Mouse (Mus musculus) MEL (cell line): ENCODE results near the gene Klhl42. TPM values are rescaled to one million over a fixed set of nuclear protein-coding genes. Genes with fewer than 3 reads are reported as not detected.

Experiments used
- DNase-seq: peaks from one replicate; pipeline ENCODE4 v3.0.0; 2011; ENCODE audit warnings: low read depth, low spot score
- H3K27ac ChIP-seq: 2 replicates; pipeline ENCODE4 v1.5.1; 2012; ENCODE audit warnings: low read depth, mild to moderate bottlenecking, control low read depth, low read length, moderate library complexity; ENCODE audit not compliant: control insufficient read depth
- H3K27me3 ChIP-seq, 2 experiments: fragments of 150-350 bp in 1 of 2; sonication (generic) in 1 of 2; 2 replicates each; pipeline ENCODE4 v1.6.1; 2012; ENCODE audit warnings: low read length in 2 of 2, mild to moderate bottlenecking in 2 of 2, improper control_type of control experiment in 1 of 2, moderate library complexity in 1 of 2; ENCODE audit not compliant: insufficient read depth in 2 of 2, control insufficient read depth in 1 of 2
- H3K36me3 ChIP-seq, 2 experiments: 2 replicates each; pipeline ENCODE4 v1.6.1; 2012 to 2014; ENCODE audit warnings: low read length in 2 of 2, improper control_type of control experiment in 1 of 2, inconsistent platforms in 1 of 2, mild to moderate bottlenecking in 1 of 2; ENCODE audit not compliant: insufficient read depth in 2 of 2, control insufficient read depth in 1 of 2
- H3K4me1 ChIP-seq, 2 experiments: fragments of 150-350 bp in 1 of 2; sonication (generic) in 1 of 2; 2 replicates each; pipeline ENCODE4 v1.6.1; 2012; ENCODE audit warnings: low read length in 2 of 2, improper control_type of control experiment in 1 of 2, mild to moderate bottlenecking in 1 of 2; ENCODE audit not compliant: insufficient read depth in 2 of 2, control insufficient read depth in 1 of 2
- H3K4me3 ChIP-seq, 2 experiments: fragments of 150-350 bp in 1 of 2; sonication (generic) in 1 of 2; 2 replicates each; pipeline ENCODE4 v1.5.1; 2012; ENCODE audit warnings: low read depth in 2 of 2, low read length in 2 of 2, mild to moderate bottlenecking in 2 of 2, moderate library complexity in 2 of 2, control low read depth in 1 of 2, improper control_type of control experiment in 1 of 2; ENCODE audit not compliant: control insufficient read depth in 1 of 2, insufficient read depth in 1 of 2
- H3K79me2 ChIP-seq: 2 replicates; pipeline ENCODE4 v1.6.1; 2012; ENCODE audit warnings: mild to moderate bottlenecking, low read length, moderate library complexity; ENCODE audit not compliant: control insufficient read depth, poor library complexity, insufficient read depth
- H3K9ac ChIP-seq: 2 replicates; pipeline ENCODE4 v1.6.1; 2012; ENCODE audit warnings: low read depth, mild to moderate bottlenecking, control low read depth, low read length, moderate library complexity; ENCODE audit not compliant: control insufficient read depth, poor library complexity, severe bottlenecking
- H3K9me3 ChIP-seq: fragments of 150-350 bp; sonication (generic); replicated peaks from 2 replicates; pipeline ENCODE4 v1.6.1; 2012; ENCODE audit warnings: mild to moderate bottlenecking, low read length, improper control_type of control experiment, moderate library complexity; ENCODE audit not compliant: insufficient read depth
- BHLHE40 ChIP-seq: IDR thresholded peaks from 2 replicates; pipeline ENCODE4 v1.6.1; 2012; ENCODE audit warnings: low read depth, mild to moderate bottlenecking, inconsistent platforms, low read length, improper control_type of control experiment, borderline replicate concordance
- CHD1 ChIP-seq: IDR thresholded peaks from 2 replicates; pipeline ENCODE4 v1.6.1; 2012; ENCODE audit warnings: low read depth, mild to moderate bottlenecking, inconsistent platforms, low read length, improper control_type of control experiment
- E2F4 ChIP-seq: IDR thresholded peaks from 2 replicates; pipeline ENCODE4 v1.6.1; 2011; ENCODE audit warnings: low read depth, low read length, improper control_type of control experiment, borderline replicate concordance
- EP300 ChIP-seq, 2 experiments: IDR thresholded peaks; 2 replicates each; pipeline ENCODE4 v1.6.1; 2011; ENCODE audit warnings: improper control_type of control experiment in 2 of 2, low read length in 2 of 2, low read depth in 1 of 2, mild to moderate bottlenecking in 1 of 2
- GABPA ChIP-seq: IDR thresholded peaks from 2 replicates; pipeline ENCODE4 v1.6.1; 2012; ENCODE audit warnings: low read depth, mild to moderate bottlenecking, inconsistent platforms, low read length, improper control_type of control experiment, moderate library complexity
- MAFK ChIP-seq: IDR thresholded peaks from 2 replicates; pipeline ENCODE4 v1.6.1; 2011; ENCODE audit warnings: low read depth, mild to moderate bottlenecking, low read length, improper control_type of control experiment, borderline replicate concordance
- MEF2A ChIP-seq: IDR thresholded peaks from 2 replicates; pipeline ENCODE4 v1.6.1; 2014; ENCODE audit warnings: low read depth, mild to moderate bottlenecking, inconsistent platforms, low read length, improper control_type of control experiment; ENCODE audit not compliant: poor library complexity, insufficient replicate concordance, severe bottlenecking; ENCODE audit errors: extremely low read depth
- MYB ChIP-seq: IDR thresholded peaks from 2 replicates; pipeline ENCODE4 v1.6.1; 2011; ENCODE audit warnings: mild to moderate bottlenecking, low read depth, low read length, improper control_type of control experiment
- RAD21 ChIP-seq: IDR thresholded peaks from 2 replicates; pipeline ENCODE4 v1.6.1; 2011; ENCODE audit warnings: mild to moderate bottlenecking, low read depth, low read length, improper control_type of control experiment
- SIN3A ChIP-seq: IDR thresholded peaks from 2 replicates; pipeline ENCODE4 v1.6.1; 2012; ENCODE audit warnings: low read length, improper control_type of control experiment, inconsistent platforms
- SMC3 ChIP-seq: IDR thresholded peaks from 2 replicates; pipeline ENCODE4 v1.6.1; 2011; ENCODE audit warnings: low read depth, low read length, improper control_type of control experiment
- TBP ChIP-seq: IDR thresholded peaks from 2 replicates; pipeline ENCODE4 v1.8.0; 2011; ENCODE audit warnings: low read depth, low read length, improper control_type of control experiment
- UBTF ChIP-seq: IDR thresholded peaks from 2 replicates; pipeline ENCODE4 v1.6.1; 2012; ENCODE audit warnings: low read depth, mild to moderate bottlenecking, inconsistent platforms, low read length, improper control_type of control experiment, moderate library complexity, borderline replicate concordance; ENCODE audit not compliant: insufficient read depth
- USF1 ChIP-seq: IDR thresholded peaks from 2 replicates; pipeline ENCODE4 v1.6.1; 2014; ENCODE audit warnings: low read depth, mild to moderate bottlenecking, inconsistent platforms, low read length, improper control_type of control experiment, moderate library complexity
- USF2 ChIP-seq, 2 experiments: IDR thresholded peaks; 2 replicates each; pipeline ENCODE4 v1.6.1; 2011 to 2012; ENCODE audit warnings: improper control_type of control experiment in 2 of 2, low read length in 2 of 2, borderline replicate concordance in 1 of 2, inconsistent platforms in 1 of 2, low read depth in 1 of 2, mild to moderate bottlenecking in 1 of 2; ENCODE audit not compliant: insufficient read depth in 1 of 2
- ZMIZ1 ChIP-seq: IDR thresholded peaks from 2 replicates; pipeline ENCODE4 v1.6.1; 2012; ENCODE audit warnings: low read depth, mild to moderate bottlenecking, inconsistent platforms, low read length, improper control_type of control experiment, moderate library complexity
- ZNF384 ChIP-seq: IDR thresholded peaks from 2 replicates; pipeline ENCODE4 v1.6.1; 2012; ENCODE audit warnings: low read depth, mild to moderate bottlenecking, inconsistent platforms, low read length, improper control_type of control experiment
- polyA plus RNA-seq, 2 experiments: library from polyadenylated mRNA; stranded (reverse) in 1 of 2; unstranded in 1 of 2; fragments of >175 nt in 1 of 2; fragments of >200 nt in 1 of 2; gene quantifications; 2 replicates each; pipeline versions ENCODE4 v1.2.1 to v1.2.4; 2012; ENCODE audit warnings: low replicate concordance in 2 of 2, low read depth in 1 of 2; ENCODE audit not compliant: insufficient read length in 2 of 2, insufficient read depth in 1 of 2, missing spikeins in 1 of 2
- total RNA-seq: library from RNA; depleted of rRNA; stranded (reverse); fragments of 300-350 nt; gene quantifications from 2 replicates; pipeline ENCODE4 v1.2.3, GENCODE M21; 2012

Gene Klhl42
- total and polyA plus RNA-seq, 3 experiments = 8.2 to 10.9 TPM; not detected in 1

GRCm38 (mm10) chr6:147127239-147127638 is 36.1 kb downstream of the Klhl42 start:
- H3K4me3 ChIP-seq = no peak overlapping the region
- H3K79me2 ChIP-seq = no peaks in the 10 kb centered on the region
- DNase-seq = no peak
- H3K27ac ChIP-seq = no peak overlapping the region
- H3K36me3 ChIP-seq = no peaks in the 10 kb centered on the region
- TF ChIP-seq E2F4 (no peak), RAD21 (no peak), UBTF (no peak)
- no peak overlapping the region for H3K9ac ChIP-seq
- H3K9me3 ChIP-seq = no peaks in the 10 kb centered on the region
- H3K27me3 ChIP-seq = no peaks in the 10 kb centered on the region
- H3K4me1 ChIP-seq = no peaks in the 10 kb centered on the region

- no peak overlapping the region for H3K27ac ChIP-seq
- no peaks in the 10 kb centered on the region for H3K36me3 ChIP-seq
- no peak for TF ChIP-seq BHLHE40
- no peak for TF ChIP-seq TBP
- no peak for TF ChIP-seq USF1
- TF ChIP-seq MEF2A = no peak
- TF ChIP-seq MAFK = no peak
- no peak for TF ChIP-seq ZMIZ1
- TF ChIP-seq SIN3A = no peak
- no peak for TF ChIP-seq MYB
- no peak for TF ChIP-seq ZNF384
- no peak for TF ChIP-seq SMC3
- TF ChIP-seq USF2 (IDR thresholded peaks at IDR 0.05; ENCODE audit: borderline replicate concordance in 1 of 2, insufficient read depth in 1 of 2, low read depth in 1 of 2, low read length in 2 of 2) = no peak
- no peak for TF ChIP-seq GABPA
- no peak for TF ChIP-seq EP300 (IDR thresholded peaks at IDR 0.05; ENCODE audit: low read depth in 1 of 2, low read length in 2 of 2)
- no peak for TF ChIP-seq CHD1
- TF ChIP-seq, all 39 proteins: peak for 0
- no peaks in the 10 kb centered on the region for H3K79me2 ChIP-seq
- no peaks in the 10 kb centered on the region for H3K27me3 ChIP-seq
- H3K9ac ChIP-seq = no peak overlapping the region
- no peaks in the 10 kb centered on the region for H3K4me1 ChIP-seq
- no peak overlapping the region for H3K4me3 ChIP-seq
- no peaks in the 10 kb centered on the region for H3K9me3 ChIP-seq
- no peak for DNase-seq
These were observed 47.1 kb downstream of the Klhl42 start for GRCm38 (mm10) chr6:147138260-147138659.
